Mouse (Mus musculus) urinary bladder, postnatal 36 days (tissue): Measurements from ENCODE around the gene Sap30l.

Source experiments
- DNase-seq, 2 experiments: peaks; one replicate each; pipeline ENCODE4 v3.0.0; 2022; ENCODE audit warnings: low spot score in 2 of 2, mixed read lengths in 1 of 2

The Sap30l gene

DNA sequence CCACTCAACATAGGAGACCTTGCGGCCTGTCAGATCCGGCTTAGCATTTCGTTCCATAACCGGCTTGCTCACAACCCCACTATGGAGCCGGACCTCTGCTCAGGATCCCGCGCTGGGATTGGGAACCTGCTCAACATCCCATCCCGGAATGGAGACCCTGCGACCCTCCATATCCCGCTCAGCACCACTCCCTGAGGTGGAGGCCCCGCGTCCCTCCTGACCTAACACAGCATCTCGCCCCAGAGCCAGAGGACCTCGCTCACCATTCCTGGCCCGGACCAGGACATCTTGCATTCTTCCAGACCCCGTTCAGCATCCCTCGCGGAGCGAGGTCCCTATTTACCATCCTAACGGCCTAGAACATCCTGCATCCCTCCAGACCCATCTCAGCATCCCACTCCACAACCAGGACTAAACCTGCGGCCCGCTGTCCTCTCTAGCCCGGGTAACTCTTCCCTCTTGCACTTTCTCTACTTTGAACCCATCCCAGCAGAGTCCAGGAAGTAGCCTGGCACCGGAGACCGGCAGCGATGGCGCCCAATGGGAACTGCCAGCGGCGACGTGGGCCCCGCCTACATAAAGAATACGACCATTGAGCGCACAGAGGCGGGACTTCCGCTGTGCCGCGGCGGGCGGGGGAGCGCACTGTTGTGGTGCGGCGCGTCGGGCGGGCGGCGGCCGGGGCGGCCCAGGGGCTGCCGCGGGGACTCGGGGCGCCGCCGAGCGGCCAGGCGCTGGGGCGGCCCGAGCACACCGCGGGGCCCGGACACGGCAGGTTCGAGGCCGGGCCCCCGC is at the start of gene Sap30l:
Gene Sap30l (plus strand): TSS at position 667 of the 795 bp plus-strand sequence.
- peak; percentile 96 to 97 for DNase-seq

DNA sequence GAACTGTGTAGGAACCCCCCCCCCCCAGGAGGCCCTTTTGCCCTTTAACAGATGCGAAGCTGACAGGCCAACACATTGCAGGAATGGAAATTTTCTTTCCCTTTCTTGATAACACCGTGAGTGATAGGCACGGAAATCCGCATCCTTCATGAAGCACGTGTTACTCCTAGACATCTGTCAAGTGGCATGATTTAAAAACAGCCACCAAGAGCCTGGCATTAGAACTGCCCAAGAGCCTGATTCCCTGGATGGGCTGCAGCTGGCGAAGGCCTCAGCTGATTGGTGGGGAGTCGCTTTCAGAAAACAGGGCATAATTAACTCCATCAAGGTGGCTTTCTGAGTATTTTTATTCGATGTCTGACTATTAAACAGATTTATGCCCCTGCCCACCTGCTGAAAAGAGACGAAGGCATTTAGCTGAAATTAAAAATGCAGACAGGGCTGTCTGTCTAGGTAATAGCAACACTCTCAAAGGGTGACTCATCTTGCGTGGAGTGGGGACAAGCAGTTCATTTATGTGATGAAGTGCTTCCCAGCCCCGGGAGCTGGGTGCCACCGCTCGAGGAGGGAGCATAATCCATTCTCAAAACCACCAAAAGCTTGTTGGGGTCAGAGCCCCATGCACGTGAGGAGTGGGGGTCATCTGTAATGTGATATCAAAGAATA is 47.8 kb upstream of the Sap30l start:
- no peak for DNase-seq

DNA sequence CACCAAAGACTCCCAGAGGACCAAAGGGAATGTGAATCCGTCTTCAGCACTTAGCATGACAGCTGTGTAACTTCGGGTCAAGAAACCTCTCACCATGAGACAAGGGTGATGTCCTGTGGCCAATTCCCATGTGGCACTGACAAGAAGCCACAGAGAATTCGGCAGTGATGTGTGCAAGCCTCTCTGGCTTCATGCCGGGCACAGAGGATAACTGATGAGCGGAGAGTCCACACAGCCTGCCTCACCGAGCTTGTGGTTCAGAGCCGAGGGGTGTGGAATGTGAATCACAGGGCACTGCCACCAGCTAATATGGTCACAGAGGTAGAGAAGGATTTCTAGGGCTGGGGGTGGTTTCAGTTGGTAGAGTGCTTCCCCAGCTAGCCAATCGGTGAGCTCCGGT is 42.8 kb upstream of the Sap30l start:
- no peak for DNase-seq

DNA sequence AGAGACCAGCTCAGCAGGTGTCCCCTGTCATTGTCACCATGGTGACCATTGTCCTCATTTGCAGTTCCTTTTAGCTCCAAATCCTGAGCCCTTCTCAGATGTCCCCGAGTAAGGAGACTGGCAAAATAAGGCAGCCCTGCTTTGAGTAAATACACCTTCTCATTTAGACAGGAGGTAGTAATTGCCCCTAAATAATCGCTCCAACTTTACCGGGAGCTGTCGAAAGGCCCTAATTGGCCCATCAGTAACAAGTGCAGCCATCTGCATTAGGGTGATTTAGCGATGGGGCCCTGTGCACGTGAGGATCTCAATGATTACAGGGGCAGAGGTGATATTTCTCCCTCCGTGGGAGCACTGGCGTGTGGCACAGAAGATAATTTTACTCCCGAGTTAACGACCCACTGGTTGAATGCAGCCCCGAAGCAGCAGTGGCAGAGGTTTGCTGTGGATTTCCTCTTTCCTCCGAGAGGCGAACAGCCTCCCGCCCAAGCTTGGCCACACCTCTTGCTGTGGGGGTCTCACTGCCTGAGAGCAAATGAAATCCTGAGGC is 40.9 kb upstream of the Sap30l start:
- no peak for DNase-seq

DNA sequence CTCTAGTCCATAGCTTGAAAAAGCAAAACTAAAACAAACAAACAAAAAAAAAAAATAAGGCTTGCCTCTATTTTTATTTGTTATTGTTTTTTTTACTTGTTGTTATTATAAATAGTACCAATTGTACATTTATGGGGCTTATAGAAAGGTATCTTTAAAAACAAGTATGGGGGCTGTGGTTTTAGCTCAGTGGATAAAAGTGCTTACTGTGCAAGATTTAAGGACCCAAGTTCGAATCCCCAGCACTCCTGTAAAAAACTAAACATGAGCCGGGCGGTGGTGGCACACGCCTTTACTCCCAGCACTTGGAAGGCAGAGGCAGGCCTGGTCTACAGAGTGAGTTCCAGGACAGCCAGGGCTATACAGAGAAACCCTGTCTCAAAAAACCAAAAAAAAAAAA is 40.1 kb upstream of the Sap30l start:
- DNase-seq, result no peak

DNA sequence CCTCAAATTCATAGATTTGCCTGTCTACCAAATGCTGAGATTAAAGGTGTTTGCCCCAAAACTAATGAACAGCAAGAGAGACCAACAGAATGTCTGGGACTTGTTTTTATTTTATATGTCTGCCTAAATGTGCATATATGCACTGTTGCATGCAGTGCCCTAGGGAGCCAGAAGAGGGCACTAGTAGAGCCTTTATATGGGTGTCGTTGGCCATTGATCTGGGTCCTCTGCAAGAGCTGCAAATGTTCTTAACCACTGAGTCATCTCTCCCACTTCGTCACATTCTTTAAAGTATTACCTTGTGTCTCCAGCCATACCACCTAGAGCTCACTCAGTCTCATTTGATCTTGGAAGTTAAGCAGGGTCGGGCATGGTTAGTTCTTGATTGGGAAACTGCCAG is 37.3 kb upstream of the Sap30l start:
- DNase-seq, result no peak

DNA sequence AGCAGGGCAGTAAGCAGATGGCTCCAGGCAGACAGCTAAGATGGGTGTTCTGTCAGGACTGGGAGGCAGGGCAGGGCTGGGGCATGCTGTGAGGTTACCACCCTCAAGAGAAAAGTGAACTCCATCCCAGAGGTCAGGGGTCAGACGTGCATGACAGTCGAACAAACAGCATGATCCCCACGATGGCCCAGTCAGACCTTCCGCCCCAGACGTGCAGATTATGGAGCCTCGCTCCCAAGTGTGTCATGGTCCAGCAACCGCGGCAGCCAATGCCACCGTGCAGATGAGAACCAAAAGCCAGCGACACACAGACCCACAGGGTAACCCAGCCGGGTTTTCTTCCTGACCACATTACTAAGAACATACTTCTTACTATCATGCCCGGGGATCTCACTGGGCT is 34.8 kb upstream of the Sap30l start:
- DNase-seq, result no peak

DNA sequence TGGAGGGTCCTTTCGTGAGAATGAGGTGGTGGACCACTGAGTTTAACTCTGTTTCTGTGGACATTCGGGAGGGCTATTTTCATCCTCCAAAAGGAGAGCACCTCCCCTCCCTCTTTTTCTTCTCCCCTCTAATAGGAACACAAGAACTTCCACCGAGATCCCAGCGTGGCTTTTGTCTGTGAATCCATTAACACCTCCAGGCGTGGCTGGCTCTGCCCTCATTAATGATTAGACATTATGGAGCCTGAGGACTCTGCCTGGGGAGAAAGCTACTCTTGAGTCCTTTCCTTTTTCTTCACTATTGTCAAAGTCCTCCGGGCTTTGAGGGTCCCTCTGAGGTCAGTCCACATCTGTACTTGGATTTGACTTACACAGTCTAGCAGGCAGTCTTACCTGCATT is 34.3 kb upstream of the Sap30l start:
- DNase-seq, result no peak

DNA sequence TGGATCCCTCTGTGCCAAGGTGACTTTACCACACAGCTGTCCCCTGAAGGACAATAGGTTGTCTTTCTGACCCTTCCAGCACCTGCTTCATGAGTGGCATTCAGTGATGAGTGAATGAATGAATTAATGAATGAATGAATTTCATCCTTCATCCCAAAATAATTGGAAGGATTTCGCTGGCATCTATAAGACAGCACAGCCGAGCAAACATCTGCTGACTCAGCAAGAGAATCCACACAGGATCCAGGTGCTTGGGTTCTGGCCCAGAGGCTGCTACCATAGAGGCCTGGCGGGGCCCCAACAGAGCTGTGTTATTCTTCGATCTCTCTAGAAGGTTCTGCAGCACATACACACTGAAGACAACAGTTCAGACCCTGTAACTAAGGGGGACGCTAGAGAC is 30.7 kb upstream of the Sap30l start:
- no peak for DNase-seq

DNA sequence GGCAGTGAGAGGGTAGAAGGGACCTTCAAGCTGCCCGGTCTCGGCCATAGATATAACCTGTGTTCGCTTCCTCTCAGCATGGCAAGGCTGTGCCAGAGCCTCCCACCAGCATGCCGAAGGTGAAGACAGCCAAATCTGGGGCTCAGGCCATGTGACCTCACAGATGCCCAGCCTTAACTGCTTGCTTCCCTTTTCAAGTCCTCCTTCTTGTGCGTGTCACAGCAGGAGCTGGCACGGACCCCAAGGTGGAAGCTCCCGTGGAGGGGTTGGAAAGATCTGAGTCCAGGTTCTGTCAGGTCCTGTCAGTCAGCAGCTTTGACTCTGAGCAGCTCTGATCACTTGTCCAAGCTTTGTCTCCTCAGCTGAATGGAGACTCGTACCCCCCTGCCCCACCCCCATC is 29.8 kb upstream of the Sap30l start:
- DNase-seq, result no peak

DNA sequence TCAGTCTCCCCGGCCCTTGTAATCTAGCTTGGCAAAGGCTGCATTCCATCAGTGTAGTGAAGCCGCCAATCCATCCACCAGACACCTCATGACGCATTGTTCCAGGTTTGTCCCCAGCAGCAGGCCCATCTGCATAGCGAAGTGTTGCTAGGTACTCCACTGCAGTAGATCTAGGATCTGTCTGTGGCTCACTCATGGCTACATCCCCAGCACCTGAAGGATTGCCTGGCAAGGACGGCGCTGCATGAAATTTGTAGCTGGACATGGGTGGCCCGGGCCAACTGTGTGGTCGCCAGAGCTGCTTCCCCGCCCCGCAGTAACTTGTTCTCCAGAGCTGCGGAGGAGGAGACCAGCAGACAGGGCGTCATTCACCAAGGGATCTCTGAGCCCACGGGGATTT is 28.0 kb upstream of the Sap30l start:
- no peak for DNase-seq

DNA sequence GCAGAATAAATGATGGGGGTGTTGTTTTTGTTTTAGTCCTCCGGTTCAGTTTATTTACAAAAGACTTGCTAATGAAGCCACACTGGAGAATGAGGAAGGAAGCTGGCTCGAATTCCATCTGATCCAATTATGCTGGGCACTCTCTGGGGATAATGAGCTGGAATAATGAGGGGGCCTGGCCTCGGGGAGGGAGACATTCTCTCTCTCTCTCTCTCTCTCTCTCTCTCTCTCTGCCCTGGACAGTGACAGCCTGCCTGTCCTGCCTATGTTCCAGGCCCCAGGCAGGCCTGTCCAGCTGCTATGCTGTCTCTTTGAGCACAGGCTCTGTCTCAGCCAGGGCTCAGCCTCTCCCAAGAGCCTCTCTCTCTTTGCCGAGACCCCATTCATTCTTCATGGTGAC is 27.5 kb upstream of the Sap30l start:
- DNase-seq, result no peak

DNA sequence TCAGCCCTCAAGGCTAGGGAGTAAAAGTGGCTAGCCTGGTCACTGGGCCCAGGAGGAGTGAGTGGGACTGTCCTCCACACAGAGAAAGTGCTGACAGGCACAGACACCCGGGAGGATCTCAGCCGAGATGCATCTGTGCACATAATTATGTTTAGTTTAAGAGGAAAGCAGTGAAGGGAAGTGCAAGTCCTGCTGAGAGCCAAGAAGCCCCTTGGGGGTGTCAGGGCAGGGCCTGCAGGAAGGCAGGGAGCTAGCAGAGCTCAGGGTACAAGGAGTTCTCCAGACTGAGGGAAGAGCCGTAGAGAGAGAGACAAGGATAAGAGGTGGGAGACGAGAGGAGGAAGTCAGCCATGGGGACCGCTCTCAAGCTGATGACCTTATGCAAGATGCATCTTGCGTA is 25.6 kb upstream of the Sap30l start:
- no peak for DNase-seq

DNA sequence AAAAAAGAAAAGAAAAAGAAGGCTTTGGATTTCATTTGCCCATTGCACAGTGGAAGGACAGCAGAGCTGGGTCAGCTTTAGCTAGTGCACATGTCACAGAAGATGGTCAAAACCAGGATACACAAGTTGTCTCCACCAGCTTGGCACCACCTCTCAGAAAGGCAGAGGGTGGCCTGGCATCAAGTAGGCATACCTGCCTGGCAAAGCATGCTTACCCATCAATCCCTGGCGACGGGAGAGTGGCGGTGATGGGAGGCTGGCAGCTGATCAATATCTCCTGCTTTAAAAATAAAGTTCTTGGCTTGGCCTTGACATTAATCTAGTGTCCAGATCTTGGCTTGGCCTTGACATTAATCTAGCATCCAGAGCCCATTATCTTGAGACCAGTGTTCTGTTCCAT is 24.9 kb upstream of the Sap30l start:
- no peak for DNase-seq

DNA sequence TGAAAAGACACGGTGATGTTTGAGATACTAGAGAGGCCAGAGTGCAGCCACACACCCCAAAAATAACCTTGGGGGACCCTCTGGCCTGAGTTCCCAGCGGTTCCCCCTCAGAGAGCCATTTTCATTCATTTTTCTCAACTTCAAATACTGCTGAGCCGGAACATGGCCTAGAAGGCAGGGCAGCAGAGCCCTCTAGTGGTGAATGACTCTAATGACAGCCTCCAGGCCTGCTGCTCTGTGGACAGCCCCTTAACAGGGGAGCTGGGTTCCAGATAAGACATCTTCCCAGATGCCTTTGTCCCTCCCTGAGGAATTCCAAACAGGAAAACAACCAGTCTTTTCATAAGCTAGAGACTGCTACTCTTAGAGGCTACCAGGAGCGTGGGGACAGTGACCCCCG is 23.1 kb upstream of the Sap30l start:
- DNase-seq, result peak in 1 of 2 experiments; percentile 27

DNA sequence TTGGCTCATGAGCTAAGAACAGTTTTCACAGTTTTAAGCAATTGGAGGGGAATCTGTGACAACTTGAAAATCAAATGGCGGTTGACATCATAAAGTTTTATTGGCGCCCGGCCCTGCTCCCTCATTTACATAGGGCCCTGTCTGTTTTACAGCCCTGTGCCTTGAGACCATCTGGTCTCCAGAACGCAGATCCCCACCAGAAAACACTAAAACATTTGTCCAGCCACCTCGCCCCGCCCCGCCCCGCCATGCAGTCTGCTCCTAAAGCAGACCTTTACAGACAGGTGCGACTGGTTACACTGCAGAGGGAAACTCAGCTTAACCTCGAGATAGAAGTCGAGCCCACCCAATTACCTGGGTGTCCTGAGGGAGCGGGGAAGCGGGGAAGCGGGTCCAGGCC is 21.6 kb upstream of the Sap30l start:
- DNase-seq, result no peak

DNA sequence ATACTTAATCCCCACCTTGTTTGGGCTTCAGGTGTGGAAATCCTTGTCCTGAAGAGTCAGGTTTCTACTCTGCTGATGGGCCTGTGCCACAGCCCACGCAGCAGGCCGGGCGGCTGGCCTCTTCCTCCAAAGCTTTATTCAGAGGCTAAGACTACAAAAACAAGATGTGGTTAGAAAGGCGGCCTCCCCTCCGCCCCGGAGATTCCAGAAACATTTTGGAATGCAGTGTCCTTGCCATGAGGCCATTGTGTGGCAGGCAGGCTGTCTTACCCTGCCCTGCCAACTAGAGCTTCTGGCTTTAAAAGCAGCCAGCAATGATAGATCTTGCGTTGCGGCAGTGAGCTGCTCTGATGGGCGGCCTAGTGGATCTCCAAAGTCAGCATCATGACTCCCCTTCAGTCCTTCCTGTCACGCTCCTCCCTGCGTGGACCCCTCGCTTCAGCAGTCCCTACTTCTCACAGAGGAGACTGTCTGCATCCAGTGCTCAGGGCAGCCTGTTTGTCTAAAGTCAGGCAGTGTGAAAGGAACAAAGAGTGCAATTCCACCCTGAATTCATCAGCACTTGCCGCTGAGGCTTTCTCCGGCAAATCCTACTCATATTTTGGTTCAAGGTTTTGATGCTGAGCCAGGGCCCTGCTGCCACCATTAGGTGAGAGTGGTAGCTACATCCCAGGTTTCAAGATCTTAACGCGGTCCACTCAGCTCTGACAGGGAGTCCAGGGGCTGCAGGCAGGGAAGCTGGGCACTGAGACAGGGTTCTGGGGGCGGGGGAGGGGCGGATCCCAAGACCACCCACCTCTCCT is 14.6 kb upstream of the Sap30l start:
- peak in 1 of 2 experiments; percentile 13 for DNase-seq

DNA sequence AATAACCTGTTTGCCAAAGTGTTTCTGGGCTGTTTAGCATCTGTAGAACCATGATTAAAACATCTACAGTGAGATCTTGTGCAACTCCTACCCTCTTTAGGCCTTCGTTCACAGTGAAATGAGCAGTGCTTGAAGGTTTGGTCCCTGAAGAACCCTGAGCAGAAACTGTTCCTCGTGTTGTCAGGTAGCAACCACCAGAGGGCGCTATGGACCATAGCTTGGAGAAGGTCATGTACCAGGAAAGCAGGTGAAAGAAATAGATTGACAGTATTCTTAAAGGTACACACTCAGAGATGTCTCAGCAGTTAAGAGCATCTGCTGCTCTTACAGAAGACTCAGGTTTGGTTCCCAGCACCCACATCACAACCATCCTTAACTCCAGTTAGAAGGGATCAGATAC is 13.5 kb upstream of the Sap30l start:
- peak; percentile 53 to 61 for DNase-seq

DNA sequence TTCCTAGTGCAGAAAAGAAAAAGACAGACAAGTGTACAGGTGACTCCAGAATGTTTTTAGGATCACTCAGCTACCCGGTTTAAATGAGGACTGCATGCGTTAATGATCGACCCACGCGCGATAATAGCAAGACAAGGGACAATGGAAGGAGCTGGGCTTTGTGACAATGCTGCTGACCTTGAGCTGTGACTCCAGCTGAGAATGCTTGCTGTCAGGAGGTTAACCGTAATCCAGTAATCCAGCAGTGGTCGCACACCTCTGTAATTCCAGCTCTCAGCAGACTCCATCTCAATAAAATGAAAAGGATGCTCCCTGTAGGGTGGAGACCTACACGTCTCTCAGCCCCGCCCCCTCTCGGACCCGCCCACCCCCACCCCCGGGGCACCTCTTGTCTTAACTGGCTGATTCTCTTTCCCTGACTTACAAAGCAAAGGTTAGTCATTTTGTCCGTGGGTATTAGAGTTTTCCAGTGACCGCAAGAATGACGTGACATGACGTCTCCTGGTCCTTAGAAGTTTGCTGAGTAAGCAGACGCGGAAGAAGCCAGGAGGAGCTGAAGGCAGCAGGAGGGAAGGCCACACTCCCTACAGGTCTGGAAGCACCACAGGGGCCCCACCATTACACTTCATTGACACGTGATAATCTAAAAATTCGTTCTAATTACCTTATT is 10.4 kb upstream of the Sap30l start:
- no peak for DNase-seq

DNA sequence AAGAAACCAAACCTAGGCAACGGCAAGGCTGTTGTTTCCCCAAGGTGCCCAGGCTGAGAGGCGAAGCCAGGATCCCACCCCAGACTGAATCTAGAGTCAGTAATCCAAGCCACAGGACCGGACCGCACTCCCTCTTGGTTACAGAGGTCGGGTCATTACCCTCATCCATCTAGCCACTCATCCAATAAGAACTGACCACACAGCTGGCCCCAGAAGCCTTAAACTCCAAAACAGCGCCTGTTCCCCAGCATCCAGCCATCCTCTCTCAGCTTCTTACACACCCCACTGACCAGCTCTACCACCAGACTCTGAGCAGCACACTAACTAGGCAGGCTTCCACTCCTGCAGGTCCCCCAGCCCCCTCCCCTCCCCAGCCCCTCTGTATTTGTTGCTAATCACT is 6.4 kb upstream of the Sap30l start:
- DNase-seq, result no peak

DNA sequence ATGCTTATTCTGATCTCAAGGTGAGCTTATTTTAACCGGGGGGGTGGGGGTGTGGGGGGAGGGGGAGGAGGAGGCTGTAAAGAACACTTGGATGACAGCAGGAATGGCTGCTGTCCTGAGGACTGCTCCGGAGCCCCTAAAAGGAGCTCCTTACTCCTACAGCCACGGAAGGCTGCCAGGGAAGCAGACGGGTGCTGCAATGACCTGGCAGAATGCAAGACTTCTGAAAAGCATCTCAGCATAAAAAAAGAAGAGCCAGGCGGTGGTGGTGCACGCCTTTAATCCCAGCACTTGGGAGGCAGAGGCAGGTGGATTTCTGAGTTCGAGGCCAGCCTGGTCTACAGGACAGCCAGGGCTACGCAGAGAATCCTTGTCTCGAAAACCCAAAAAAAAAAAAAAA is 3.6 kb upstream of the Sap30l start:
- no peak for DNase-seq

DNA sequence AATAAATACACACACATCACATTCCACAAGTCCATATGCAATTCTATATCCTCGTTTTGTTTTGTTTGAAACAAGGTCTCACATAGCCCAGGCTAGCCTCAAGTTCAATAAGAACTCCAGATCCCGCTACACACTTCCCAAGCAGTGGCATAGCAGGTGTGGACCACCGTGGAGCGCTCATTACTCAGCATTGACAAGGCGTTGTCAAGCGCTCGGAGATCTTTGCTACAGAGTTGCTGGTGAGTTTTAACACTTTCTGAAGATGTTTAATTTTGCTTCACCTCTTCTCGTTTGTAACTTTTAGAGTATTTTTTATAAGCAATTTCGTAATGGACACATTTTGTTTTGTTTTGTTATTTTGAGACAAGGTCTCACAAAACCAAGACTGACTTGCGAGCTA is 2.0 kb upstream of the Sap30l start:
- no peak for DNase-seq
